Mouse (Mus musculus) brain, embryonic 18.5 days (tissue): Measurements from ENCODE around the gene Vegfa.
"Not testable (repeated sequence)": the region's sequence is repeated elsewhere in the genome, so short reads cannot be mapped to it uniquely, and the experiment has no call there.

ENCODE experiments used
- DNase-seq: peaks from one replicate; pipeline ENCODE4 v3.0.0-alpha.2; 2012; ENCODE audit warnings: low read depth, low spot score

Vegfa gene

GRCm38 (mm10) chr17:45998363-45998762, 33.8 kb downstream of the Vegfa start:
- DNase-seq = no peak

- no peak for DNase-seq
Observed at GRCm38 (mm10) chr17:45996921-45997444, 35.2 kb downstream of the Vegfa start.

- no peak for DNase-seq
Observed at GRCm38 (mm10) chr17:45994281-45994817, 37.8 kb downstream of the Vegfa start.

GRCm38 (mm10) chr17:45986915-45987314, 45.3 kb downstream of the Vegfa start:
- DNase-seq = no peak

- no peak for DNase-seq
Observed at GRCm38 (mm10) chr17:45986374-45986773, 45.8 kb downstream of the Vegfa start.

GRCm38 (mm10) chr17:45983185-45983584, 49.0 kb downstream of the Vegfa start:
- DNase-seq = not testable (repeated sequence)

- no peak for DNase-seq
Observed at GRCm38 (mm10) chr17:45981841-45982240, 50.3 kb downstream of the Vegfa start.

- no peak for DNase-seq
Observed at GRCm38 (mm10) chr17:45979025-45979805, 53.0 kb downstream of the Vegfa start.

- DNase-seq = no peak
Observed at GRCm38 (mm10) chr17:45974461-45974860, 57.7 kb downstream of the Vegfa start.

GRCm38 (mm10) chr17:45973214-45973613, 59.0 kb downstream of the Vegfa start:
- no peak for DNase-seq

GRCm38 (mm10) chr17:45972405-45972804, 59.8 kb downstream of the Vegfa start:
- DNase-seq = no peak

GRCm38 (mm10) chr17:45971800-45972199, 60.4 kb downstream of the Vegfa start:
- no peak for DNase-seq

- DNase-seq = no peak
Observed at GRCm38 (mm10) chr17:45970741-45971550, 61.2 kb downstream of the Vegfa start.

- DNase-seq = no peak
Observed at GRCm38 (mm10) chr17:45969596-45969995, 62.6 kb downstream of the Vegfa start.

- no peak for DNase-seq
Observed at GRCm38 (mm10) chr17:45968341-45968740, 63.8 kb downstream of the Vegfa start.
